Mouse (Mus musculus): Measurements from ENCODE around the gene Lrrc8a.

DNA sequence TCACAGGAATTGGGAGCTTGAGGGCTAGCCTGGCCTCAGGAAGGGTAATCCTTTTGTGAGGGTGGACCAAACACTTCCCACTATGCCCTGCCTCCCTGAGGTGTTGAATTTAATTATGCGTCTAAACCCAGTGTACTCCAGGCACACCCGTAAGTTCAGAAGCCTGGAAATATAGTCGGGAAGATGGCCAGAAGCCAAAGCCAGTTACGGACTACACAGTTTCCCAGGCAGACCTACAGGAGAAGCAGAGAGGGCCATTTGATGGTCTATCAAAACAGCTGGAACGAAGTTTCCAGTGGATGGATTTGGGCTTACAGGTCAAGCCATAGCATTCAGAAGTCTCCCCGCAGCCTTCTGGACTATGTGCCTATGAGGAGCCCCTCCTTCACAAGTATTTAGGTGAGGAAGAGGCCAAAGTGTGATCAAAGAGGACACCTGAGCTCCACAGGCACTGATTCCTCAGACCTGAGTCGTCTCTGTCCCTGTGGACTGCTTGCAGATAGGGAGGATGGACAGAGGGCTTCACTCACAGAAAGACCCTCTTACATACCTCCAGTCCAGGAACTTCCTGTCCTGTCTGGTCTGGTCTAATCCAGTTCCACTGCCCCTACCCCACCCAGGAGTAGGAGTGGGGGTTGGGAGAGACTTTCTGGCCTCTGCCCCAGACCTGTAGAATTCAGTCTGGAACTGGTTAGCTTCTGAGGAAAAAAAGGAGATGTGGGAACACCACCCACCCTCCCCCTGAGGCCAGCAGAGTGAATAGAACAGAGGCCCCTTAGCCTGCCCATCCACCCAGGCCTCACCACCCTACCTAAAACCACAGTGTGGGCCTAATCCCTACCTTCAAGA lies 27.4 kb downstream of the Lrrc8a start:
- TF ChIP-seq CTCF (conservative IDR thresholded peaks at IDR 0.05; ENCODE audit: insufficient read depth, insufficient read length, low read depth, low read length) (no peak), POLR2A (IDR thresholded peaks at IDR 0.05; ENCODE audit: low read depth, low read length) (no peak)

Data from kidney, adult 2 months (tissue).